Mouse (Mus musculus) MEL (cell line): ENCODE measurements at regions not wholly inside any gene's neighbourhood (a gene's known extent, or its start where the extent isn't known, plus 50 kb on each side); places are given as distances from the start of the nearest gene placed in this dataset.

ENCODE experiments used
- CTCF ChIP-seq, 3 experiments: IDR thresholded peaks in 2 of 3; conservative IDR thresholded peaks in 1 of 3; 2 replicates each; pipeline ENCODE4 v1.5.1; 2011 to 2012; ENCODE audit warnings: low read length in 3 of 3, low read depth in 2 of 3, mild to moderate bottlenecking in 2 of 3, improper control_type of control experiment in 1 of 3, inconsistent platforms in 1 of 3, mixed read lengths in 1 of 3, moderate library complexity in 1 of 3; ENCODE audit not compliant: control insufficient read depth in 1 of 3, insufficient read depth in 1 of 3, poor library complexity in 1 of 3, severe bottlenecking in 1 of 3
- EP300 ChIP-seq, 2 experiments: IDR thresholded peaks; 2 replicates each; pipeline ENCODE4 v1.6.1; 2011; ENCODE audit warnings: improper control_type of control experiment in 2 of 2, low read length in 2 of 2, low read depth in 1 of 2, mild to moderate bottlenecking in 1 of 2
- GABPA ChIP-seq: IDR thresholded peaks from 2 replicates; pipeline ENCODE4 v1.6.1; 2012; ENCODE audit warnings: low read depth, mild to moderate bottlenecking, inconsistent platforms, low read length, improper control_type of control experiment, moderate library complexity
- MAX ChIP-seq: IDR thresholded peaks from 2 replicates; pipeline ENCODE4 v1.6.1; 2011; ENCODE audit warnings: low read length, improper control_type of control experiment
- POLR2A ChIP-seq, 2 experiments: IDR thresholded peaks; 2 replicates each; pipeline ENCODE4 v1.6.1; 2011 to 2012; ENCODE audit warnings: low read length in 2 of 2, mild to moderate bottlenecking in 2 of 2, control low read depth in 1 of 2, improper control_type of control experiment in 1 of 2, low read depth in 1 of 2, moderate library complexity in 1 of 2; ENCODE audit not compliant: control insufficient read depth in 1 of 2, insufficient read depth in 1 of 2, poor library complexity in 1 of 2
- POLR2AphosphoS2 ChIP-seq: IDR thresholded peaks from 2 replicates; pipeline ENCODE4 v1.6.1; 2011; ENCODE audit warnings: low read length, improper control_type of control experiment
- POLR2AphosphoS5 ChIP-seq: IDR thresholded peaks from 2 replicates; pipeline ENCODE4 v1.6.1; 2012; ENCODE audit warnings: low read depth, borderline replicate concordance, mild to moderate bottlenecking, inconsistent platforms, low read length, moderate library complexity, mixed read lengths
- SIN3A ChIP-seq: IDR thresholded peaks from 2 replicates; pipeline ENCODE4 v1.6.1; 2012; ENCODE audit warnings: low read length, improper control_type of control experiment, inconsistent platforms
- TAL1 ChIP-seq: IDR thresholded peaks from 2 replicates; pipeline ENCODE4 v1.6.1; 2012; ENCODE audit warnings: mild to moderate bottlenecking, inconsistent platforms, low read length, moderate library complexity, mixed read lengths
- TCF12 ChIP-seq: IDR thresholded peaks from 2 replicates; pipeline ENCODE4 v1.6.1; 2014; ENCODE audit warnings: low read depth, mild to moderate bottlenecking, inconsistent platforms, low read length, improper control_type of control experiment, moderate library complexity

DNA sequence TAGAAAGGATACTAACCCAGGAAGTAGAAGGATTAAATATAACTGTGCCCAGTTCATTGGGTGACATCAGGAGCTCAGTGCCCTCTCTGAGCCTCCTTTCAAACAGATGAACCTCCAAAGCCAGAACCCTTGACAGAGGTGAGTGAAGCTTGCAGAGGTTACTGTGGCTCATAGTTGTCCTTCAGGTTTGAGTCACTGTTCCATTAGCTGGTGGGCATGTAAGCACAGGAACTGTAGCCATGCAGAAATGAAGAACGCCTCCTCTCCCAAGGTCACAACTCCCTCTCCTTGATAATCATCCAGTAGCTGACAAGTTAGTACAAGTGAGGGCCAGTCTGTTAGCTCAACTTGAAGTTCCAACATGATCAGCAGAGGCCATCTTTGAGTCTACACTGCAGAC, 794.1 kb upstream of the Lrrc6 start:
- TF ChIP-seq TCF12, result no peak
- TF ChIP-seq GABPA, result no peak
- TF ChIP-seq SIN3A, result no peak
- TF ChIP-seq POLR2A (IDR thresholded peaks at IDR 0.05; ENCODE audit: control insufficient read depth in 1 of 2, insufficient read depth in 1 of 2, low read depth in 1 of 2, low read length in 2 of 2, poor library complexity in 1 of 2), result no peak
- no peak for TF ChIP-seq POLR2AphosphoS5
- TF ChIP-seq POLR2AphosphoS2, result no peak
- TF ChIP-seq EP300 (IDR thresholded peaks at IDR 0.05; ENCODE audit: low read depth in 1 of 2, low read length in 2 of 2), result no peak
- TF ChIP-seq TAL1, result no peak
- no peak for TF ChIP-seq CTCF (IDR thresholded peaks at IDR 0.05 in 2 of 3, conservative IDR thresholded peaks at IDR 0.05 in 1 of 3; ENCODE audit: control insufficient read depth in 1 of 3, insufficient read depth in 1 of 3, low read depth in 2 of 3, low read length in 3 of 3, poor library complexity in 1 of 3, severe bottlenecking in 1 of 3)
- no peak for TF ChIP-seq MAX
